ENCODE assay signal across 8 mouse cellular contexts in genomic region chr6:112191032-112191431, GRCm38 (mm10).
DNase-seq lines count a peak whose midpoint lies in the region; ATAC-seq and TF ChIP-seq lines count a peak whose summit lies in the region.

No protein-coding gene starts in this region.

- no peaks in the 10 kb centered on the region for H3K27me3 ChIP-seq in stomach, postnatal 0 days (ENCODE audit: control insufficient read depth, insufficient read depth, low read length)

- no peaks in the 10 kb centered on the region for H3K36me3 ChIP-seq in stomach, postnatal 0 days (ENCODE audit: control insufficient read depth, insufficient read depth, low read length)

- no peak overlapping the region for H3K4me3 ChIP-seq in stomach, postnatal 0 days (ENCODE audit: low read depth, low read length)

- no peaks in the 10 kb centered on the region for H3K4me1 ChIP-seq in stomach, postnatal 0 days (replicated peaks; ENCODE audit: control insufficient read depth, insufficient read depth)

- H3K9ac ChIP-seq in stomach, postnatal 0 days (ENCODE audit: low read length), result no peak overlapping the region

- ATAC-seq in granulocyte monocyte progenitor cell, adult 5-6 weeks (replicated peaks; ENCODE audit: poor library complexity, severe bottlenecking), result peak; percentile 69
- no peak for ATAC-seq in stomach, postnatal 0 days (ENCODE audit: low FRiP score, low TSS enrichment)

- peak; percentile 89 for TF ChIP-seq CTCF in stomach, postnatal 0 days (IDR thresholded peaks at IDR 0.05; ENCODE audit: low read depth)

- H3K9me3 ChIP-seq in stomach, postnatal 0 days (ENCODE audit: control insufficient read depth, low read length), result no peaks in the 10 kb centered on the region

- 49% methylated on average over 6 of the region's 6 CpGs for WGBS in stomach, postnatal 0 days

- peak; percentile 35 for DNase-seq in gastrocnemius, adult 18-20 months (ENCODE audit: low spot score)
- no peak for DNase-seq in gastrocnemius, postnatal 25 days
- peak; percentile 70 for DNase-seq in ZHBTc4 (ENCODE audit: low read depth, low spot score)
- peak; percentile 75 for DNase-seq in embryo, embryonic 10 days (ENCODE audit: low spot score)
- DNase-seq in layer of hippocampus, postnatal 14 days (ENCODE audit: low spot score in 2 of 2), result peak; percentile 74 to 83
- peak; percentile 44 to 79 for DNase-seq in lung, postnatal 4 days
- peak; percentile 69 for DNase-seq in stomach, postnatal 0 days (ENCODE audit: low spot score)

- no peak overlapping the region for H3K27ac ChIP-seq in stomach, postnatal 0 days (replicated peaks)

- H3K4me2 ChIP-seq in stomach, postnatal 0 days (replicated peaks; ENCODE audit: low read depth), result no peak overlapping the region

- no peak for TF ChIP-seq EP300 in stomach, postnatal 0 days (optimal IDR thresholded peaks at IDR 0.05)
